Mouse (Mus musculus) stomach, embryonic 14.5 days (tissue): ENCODE measurements around the gene Lgr5. TPM values are rescaled to one million over a fixed set of nuclear protein-coding genes. Genes with fewer than 3 reads are reported as not detected.

Experiments used
- ATAC-seq: fragments of 200-750 bp; cut with Nextera tagmentation; 2 replicates; pipeline ENCODE4 v1.8.0; 2017; ENCODE audit warnings: low read depth, moderate TSS enrichment; ENCODE audit not compliant: insufficient number of reproducible peaks, insufficient read depth, low FRiP score
- H3K27ac ChIP-seq: fragments of 300-500 bp; sonication (generic); 2 replicates; pipeline ENCODE4 v1.5.1; 2014; ENCODE audit warnings: mild to moderate bottlenecking, low read length, moderate library complexity, mixed read lengths
- H3K27me3 ChIP-seq: fragments of 300-500 bp; sonication (generic); 2 replicates; pipeline ENCODE4 v1.6.1; 2014; ENCODE audit warnings: low read length, control low read depth, mixed read lengths; ENCODE audit not compliant: control insufficient read depth, insufficient read depth
- H3K36me3 ChIP-seq: fragments of 300-500 bp; sonication (generic); 2 replicates; pipeline ENCODE4 v1.6.1; 2014; ENCODE audit warnings: mild to moderate bottlenecking, control low read depth, low read length, moderate library complexity, mixed read lengths; ENCODE audit not compliant: control insufficient read depth, insufficient read depth
- H3K4me1 ChIP-seq: fragments of 300-500 bp; sonication (generic); 2 replicates; pipeline ENCODE4 v1.6.1; 2014; ENCODE audit warnings: low read length, control low read depth, mixed read lengths; ENCODE audit not compliant: control insufficient read depth, insufficient read depth
- H3K4me2 ChIP-seq: fragments of 300-500 bp; sonication (generic); replicated peaks from 2 replicates; pipeline ENCODE4 v1.6.1; 2014; ENCODE audit warnings: low read depth, low read length, control low read depth
- H3K4me3 ChIP-seq: fragments of 300-500 bp; sonication (generic); 2 replicates; pipeline ENCODE4 v1.5.1; 2014; ENCODE audit warnings: low read depth, low read length, control low read depth
- H3K9ac ChIP-seq: fragments of 300-500 bp; sonication (generic); replicated peaks from 2 replicates; pipeline ENCODE4 v1.6.1; 2014; ENCODE audit warnings: low read depth, mild to moderate bottlenecking, control low read depth, low read length, moderate library complexity, mixed read lengths
- H3K9me3 ChIP-seq: fragments of 300-500 bp; sonication (generic); 2 replicates; pipeline ENCODE4 v1.6.1; 2016; ENCODE audit warnings: low read depth, low read length, control low read depth; ENCODE audit not compliant: control insufficient read depth
- WGBS: fragments of 180-500 bp; shearing (Covaris S2); extraction: QIAGEN DNeasy Blood & Tissue Kit; methylation state at CpG from one replicate; pipeline ENCODE4 v1.1.7; 2014; 5-methylcytosine and 5-hydroxymethylcytosine counted together
- polyA plus RNA-seq: library from polyadenylated mRNA; unstranded; fragments of >200 nt; fragmentation: Nextera tagmentation; extraction: Ambion mirVana; gene quantifications from 2 replicates; pipeline ENCODE4 v1.2.1, GENCODE M21; 2014

The Lgr5 gene
- polyA plus RNA-seq, 1 experiment from 2014 or later, result 3.5 TPM

- 87% methylated on average over 6 of the region's 6 CpGs for WGBS
- Histone ChIP-seq H3K4me2 (no peak overlapping the region), H3K36me3 (no peaks in the 10 kb centered on the region)
Observed at GRCm38 (mm10) chr10:115593651-115594050, 6.1 kb upstream of the Lgr5 start.

GRCm38 (mm10) chr10:115593221-115593620 is 5.6 kb upstream of the Lgr5 start:
- H3K27ac ChIP-seq, result no peak overlapping the region
- ATAC-seq, result no peak
- H3K4me1 ChIP-seq, result no peaks in the 10 kb centered on the region
- H3K36me3 ChIP-seq, result no peaks in the 10 kb centered on the region
- 40% methylated on average over 11 of the region's 11 CpGs for WGBS
- no peaks in the 10 kb centered on the region; the same call in 1 of the 2 replicates for H3K27me3 ChIP-seq
- no peak overlapping the region for H3K9ac ChIP-seq
- no peak overlapping the region for H3K4me2 ChIP-seq
- H3K4me3 ChIP-seq, result no peak overlapping the region
- H3K9me3 ChIP-seq, result no peaks in the 10 kb centered on the region

More at GRCm38 (mm10) chr10:115593651-115594050, 6.1 kb upstream of the Lgr5 start:
- Histone ChIP-seq H3K4me1 (no peaks in the 10 kb centered on the region), H3K27me3 (no peaks in the 10 kb centered on the region; the same call in 1 of the 2 replicates), H3K9ac (no peak overlapping the region), H3K27ac (no peak overlapping the region), H3K4me3 (no peak overlapping the region), H3K9me3 (no peaks in the 10 kb centered on the region)
- ATAC-seq, result no peak

GRCm38 (mm10) chr10:115587979-115588378 is 399 bp upstream of the Lgr5 start:
- Histone ChIP-seq H3K27me3 (peaks cover 12% of the 10 kb centered on the region), H3K36me3 (no peaks in the 10 kb centered on the region), H3K4me2 (peak overlapping the region; percentile 94), H3K9ac (0 out of 2 replicates have a peak overlapping the region, but pooled peaks have one; percentile 14), H3K4me1 (peaks cover 8% of the 10 kb centered on the region), H3K27ac (no peak overlapping the region), H3K4me3 (peak overlapping the region; percentile 47), H3K9me3 (no peaks in the 10 kb centered on the region)
- no peak for ATAC-seq
- WGBS, result 3% methylated on average over 7 of the region's 7 CpGs

- under 1% methylated on average over 41 of the region's 41 CpGs for whole genome bisulfite sequencing
- Histone ChIP-seq H3K27me3 (peaks cover 16% of the 10 kb centered on the region), H3K27ac (no peak overlapping the region), H3K9me3 (no peaks in the 10 kb centered on the region), H3K4me1 (peaks cover 8% of the 10 kb centered on the region), H3K4me2 (peak overlapping the region; percentile 94), H3K4me3 (peak overlapping the region; percentile 47), H3K36me3 (no peaks in the 10 kb centered on the region), H3K9ac (0 out of 2 replicates have a peak overlapping the region, but pooled peaks have one; percentile 10)
- peak; percentile 71 for ATAC-seq
Observed at GRCm38 (mm10) chr10:115586246-115587231, 1.0 kb downstream of the Lgr5 start.

- Histone ChIP-seq H3K36me3 (no peaks in the 10 kb centered on the region), H3K4me1 (peaks cover 8% of the 10 kb centered on the region), H3K9ac (no peak overlapping the region), H3K27me3 (peaks cover 16% of the 10 kb centered on the region), H3K4me3 (peak overlapping the region; percentile 47), H3K9me3 (no peaks in the 10 kb centered on the region), H3K27ac (no peak overlapping the region), H3K4me2 (peak overlapping the region; percentile 94)
- under 1% methylated on average over 21 of the region's 21 CpGs for WGBS
- no peak for ATAC-seq
Observed at GRCm38 (mm10) chr10:115585491-115586245, 1.9 kb downstream of the Lgr5 start.

- ATAC-seq, result no peak
- no peak overlapping the region for H3K4me3 ChIP-seq
Observed at GRCm38 (mm10) chr10:115584656-115585055, 2.9 kb downstream of the Lgr5 start.

GRCm38 (mm10) chr10:115583071-115583470 is 4.5 kb downstream of the Lgr5 start:
- Histone ChIP-seq H3K4me1 (peaks cover 7% of the 10 kb centered on the region), H3K4me3 (no peak overlapping the region), H3K36me3 (no peaks in the 10 kb centered on the region), H3K9me3 (no peaks in the 10 kb centered on the region), H3K9ac (no peak overlapping the region), H3K27ac (no peak overlapping the region), H3K4me2 (no peak overlapping the region), H3K27me3 (peaks cover 16% of the 10 kb centered on the region)
- no peak for ATAC-seq
- WGBS, result 76% methylated on average over 3 of the region's 3 CpGs

More at GRCm38 (mm10) chr10:115584656-115585055, 2.9 kb downstream of the Lgr5 start:
- peaks cover 8% of the 10 kb centered on the region for H3K4me1 ChIP-seq
- WGBS, result 22% methylated on average over 14 of the region's 14 CpGs
- H3K27ac ChIP-seq, result no peak overlapping the region
- no peak overlapping the region for H3K9ac ChIP-seq
- no peaks in the 10 kb centered on the region for H3K36me3 ChIP-seq
- no peak overlapping the region for H3K4me2 ChIP-seq
- H3K27me3 ChIP-seq, result peaks cover 16% of the 10 kb centered on the region
- no peaks in the 10 kb centered on the region for H3K9me3 ChIP-seq

- Histone ChIP-seq H3K27me3 (peaks cover 13% of the 10 kb centered on the region), H3K9me3 (no peaks in the 10 kb centered on the region), H3K36me3 (no peaks in the 10 kb centered on the region), H3K9ac (no peak overlapping the region), H3K4me1 (peaks cover 3% of the 10 kb centered on the region; the same call in 1 of the 2 replicates), H3K4me3 (no peak overlapping the region), H3K4me2 (no peak overlapping the region), H3K27ac (no peak overlapping the region)
- ATAC-seq, result no peak
- 68% methylated on average over 9 of the region's 9 CpGs for WGBS
Observed at GRCm38 (mm10) chr10:115581971-115582370, 5.6 kb downstream of the Lgr5 start.
